Mouse (Mus musculus) heart, postnatal 4 days (tissue): Measurements from ENCODE around the gene Scgb3a1. TPM values are rescaled to one million over a fixed set of nuclear protein-coding genes. Genes with fewer than 3 reads are reported as not detected.

Experiments
- total RNA-seq, 2 experiments: library from RNA; stranded (reverse); gene quantifications; 2 replicates each; pipeline ENCODE4 v1.2.3; 2021

Gene Scgb3a1
- total RNA-seq, 2 experiments from 2014 or later = not detected

Other genes with a start within 250 kb of the Scgb3a1 start
- gene Olfr1389, start 240.5 kb upstream of the Scgb3a1 start, total RNA-seq = not detected
- not detected for gene Olfr1388, start 227.0 kb upstream of the Scgb3a1 start, total RNA-seq
- gene Olfr1387, start 208.3 kb upstream of the Scgb3a1 start, total RNA-seq = not detected
- gene Olfr1386, start 198.6 kb upstream of the Scgb3a1 start, total RNA-seq = not detected
- gene Olfr1385, start 174.5 kb upstream of the Scgb3a1 start, total RNA-seq = not detected
- gene Olfr1384, start 156.9 kb upstream of the Scgb3a1 start, total RNA-seq = not detected
- under 1 TPM; 0.36 to 0.79 TPM for gene Olfr1383, start 144.0 kb upstream of the Scgb3a1 start, total RNA-seq
- not detected for gene Olfr1382, start 135.4 kb upstream of the Scgb3a1 start, total RNA-seq
- not detected for gene Olfr1381, start 120.2 kb upstream of the Scgb3a1 start, total RNA-seq
- not detected for gene Olfr1380, start 106.7 kb upstream of the Scgb3a1 start, total RNA-seq
- gene Flt4, start 54.3 kb upstream of the Scgb3a1 start, total RNA-seq = 10 to 100 TPM; 14.7 to 19.0 TPM
- 10 to 100 TPM; 64.2 to 67.9 TPM for gene Cnot6, start 49.1 kb downstream of the Scgb3a1 start, total RNA-seq
- 1 to 10 TPM; 9.1 to 9.3 TPM for gene Gfpt2, start 130.6 kb downstream of the Scgb3a1 start, total RNA-seq
- 10 to 100 TPM; 51.4 to 53.6 TPM for gene Mapk9, start 183.1 kb downstream of the Scgb3a1 start, total RNA-seq
- not detected for gene Rasgef1c, start 238.2 kb downstream of the Scgb3a1 start, total RNA-seq